Mouse (Mus musculus): ENCODE measurements around the gene Larp1b. TPM values are rescaled to one million over a fixed set of nuclear protein-coding genes. Genes with fewer than 3 reads are reported as not detected.

Gene Larp1b
- polyA plus RNA-seq, 1 experiment from 2014 or later, result 3.1 TPM

DNA sequence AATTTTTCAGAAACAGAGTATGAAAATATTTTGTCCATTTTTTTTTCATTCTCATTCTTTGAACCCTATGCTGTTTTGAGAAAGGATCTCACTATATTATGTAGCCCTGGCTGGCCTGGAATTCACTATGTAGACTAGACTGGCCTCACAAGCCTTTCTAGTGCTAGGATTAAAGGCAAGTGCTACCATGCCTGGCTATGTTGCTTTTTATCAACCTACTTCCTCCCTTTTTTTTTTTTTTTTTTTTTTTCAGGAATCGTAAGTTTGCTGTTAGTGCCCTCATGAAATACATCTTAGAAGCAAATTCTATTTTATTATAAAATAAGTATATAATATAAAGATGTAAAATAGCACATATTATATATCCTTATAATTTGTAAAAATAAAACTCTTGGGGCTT is 5.2 kb downstream of the Larp1b start:
- Histone ChIP-seq H3K27ac (ENCODE audit: low read length) (no peak overlapping the region), H3K9me3 (ENCODE audit: control insufficient read depth, low read length) (no peaks in the 10 kb centered on the region), H3K4me1 (replicated peaks; ENCODE audit: control insufficient read depth, insufficient read depth, low read length) (peaks cover 5% of the 10 kb centered on the region; the same call in 1 of the 2 replicates), H3K27me3 (ENCODE audit: control insufficient read depth, insufficient read depth, low read depth, low read length) (no peaks in the 10 kb centered on the region; the same call in 1 of the 2 replicates), H3K4me2 (ENCODE audit: low read depth, low read length) (no peak overlapping the region), H3K4me3 (ENCODE audit: low read length) (no peak overlapping the region), H3K36me3 (ENCODE audit: control insufficient read depth, insufficient read depth, low read length) (no peaks in the 10 kb centered on the region), H3K9ac (ENCODE audit: low read length) (no peak overlapping the region)
- 60% methylated on average over 1 of the region's 1 CpGs for WGBS
- ATAC-seq (ENCODE audit: low read depth), result no peak

DNA sequence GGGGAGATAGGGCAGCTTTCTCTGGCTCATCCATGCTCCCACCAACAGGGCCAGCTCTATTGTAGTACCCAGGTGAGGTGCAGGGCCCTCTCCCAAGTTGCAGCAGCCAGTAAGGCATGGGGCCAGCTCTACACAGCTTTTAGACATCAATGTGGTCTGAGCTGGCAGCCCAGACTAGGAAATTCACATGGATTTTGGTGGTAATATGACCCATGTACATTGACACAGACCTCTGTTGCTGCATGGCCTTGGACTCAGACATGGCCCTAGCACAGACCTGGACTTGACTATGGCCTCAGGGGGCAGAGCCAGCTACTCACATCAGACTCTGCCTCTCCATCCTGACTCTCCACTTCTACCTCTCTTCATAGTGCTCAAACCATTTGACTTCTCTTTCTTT is 9.2 kb downstream of the Larp1b start:
- ATAC-seq (ENCODE audit: low read depth), result no peak

DNA sequence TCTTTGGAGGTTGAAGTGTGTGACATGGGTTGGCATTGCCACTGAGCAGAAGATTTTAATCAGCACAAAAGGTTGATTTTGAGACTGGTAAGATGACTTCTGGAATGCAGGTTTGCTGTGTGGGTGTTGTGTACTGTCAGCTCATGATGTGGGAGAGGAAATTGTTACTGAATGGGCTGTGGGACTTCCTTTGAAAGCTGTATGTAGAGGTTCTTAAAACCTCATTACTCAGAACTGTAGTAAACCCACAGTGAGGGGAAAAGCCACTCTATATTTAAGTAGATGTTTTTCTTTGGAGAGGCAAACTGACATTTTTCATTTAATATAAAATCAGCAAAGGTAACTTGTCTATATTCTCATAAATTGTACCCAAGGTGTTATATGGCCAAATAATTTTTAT is 31.1 kb downstream of the Larp1b start:
- Histone ChIP-seq H3K27me3 (ENCODE audit: control insufficient read depth, insufficient read depth, low read depth, low read length) (no peaks in the 10 kb centered on the region), H3K4me1 (replicated peaks; ENCODE audit: control insufficient read depth, insufficient read depth, low read length) (no peaks in the 10 kb centered on the region), H3K36me3 (ENCODE audit: control insufficient read depth, insufficient read depth, low read length) (no peaks in the 10 kb centered on the region), H3K4me2 (ENCODE audit: low read depth, low read length) (no peak overlapping the region), H3K27ac (ENCODE audit: low read length) (no peak overlapping the region), H3K9ac (ENCODE audit: low read length) (no peak overlapping the region), H3K4me3 (ENCODE audit: low read length) (no peak overlapping the region), H3K9me3 (ENCODE audit: control insufficient read depth, low read length) (no peaks in the 10 kb centered on the region)
- no peak for ATAC-seq (ENCODE audit: low read depth)

More for the DNA sequence above, 9.2 kb downstream of the Larp1b start:
- no peak overlapping the region for H3K4me3 ChIP-seq (ENCODE audit: low read length)
- H3K9ac ChIP-seq (ENCODE audit: low read length), result no peak overlapping the region
- no peaks in the 10 kb centered on the region for H3K9me3 ChIP-seq (ENCODE audit: control insufficient read depth, low read length)
- no peaks in the 10 kb centered on the region for H3K4me1 ChIP-seq (replicated peaks; ENCODE audit: control insufficient read depth, insufficient read depth, low read length)
- H3K27me3 ChIP-seq (ENCODE audit: control insufficient read depth, insufficient read depth, low read depth, low read length), result no peaks in the 10 kb centered on the region
- no peak overlapping the region for H3K27ac ChIP-seq (ENCODE audit: low read length)
- no peak overlapping the region for H3K4me2 ChIP-seq (ENCODE audit: low read depth, low read length)
- no peaks in the 10 kb centered on the region for H3K36me3 ChIP-seq (ENCODE audit: control insufficient read depth, insufficient read depth, low read length)

DNA sequence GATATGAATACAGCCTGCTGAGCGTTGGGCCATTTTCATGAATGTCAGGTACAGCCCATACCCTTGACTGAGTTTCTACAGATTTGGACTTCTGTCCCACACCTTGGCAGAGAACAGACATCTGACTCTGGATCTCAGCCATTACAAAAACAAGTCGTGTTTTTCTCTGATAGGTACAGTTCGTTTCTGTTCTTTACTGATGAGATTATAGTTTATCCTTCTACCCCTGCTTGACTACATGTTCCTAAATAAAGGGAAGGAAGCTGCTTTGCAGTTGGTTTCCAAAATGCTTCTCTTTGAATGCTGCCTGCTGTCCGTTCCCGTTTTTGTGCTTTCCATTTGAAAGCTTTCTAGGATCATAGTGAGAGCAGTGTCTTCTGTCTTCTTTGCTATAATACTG is 37.9 kb downstream of the Larp1b start:
- Histone ChIP-seq H3K9ac (ENCODE audit: low read length) (no peak overlapping the region), H3K36me3 (ENCODE audit: control insufficient read depth, insufficient read depth, low read length) (no peaks in the 10 kb centered on the region), H3K4me3 (ENCODE audit: low read length) (no peak overlapping the region), H3K4me2 (ENCODE audit: low read depth, low read length) (no peak overlapping the region), H3K4me1 (replicated peaks; ENCODE audit: control insufficient read depth, insufficient read depth, low read length) (no peaks in the 10 kb centered on the region), H3K27ac (ENCODE audit: low read length) (no peak overlapping the region), H3K9me3 (ENCODE audit: control insufficient read depth, low read length) (no peaks in the 10 kb centered on the region), H3K27me3 (ENCODE audit: control insufficient read depth, insufficient read depth, low read depth, low read length) (no peaks in the 10 kb centered on the region)
- 74% methylated on average over 5 of the region's 5 CpGs for WGBS
- ATAC-seq (ENCODE audit: low read depth), result no peak

DNA sequence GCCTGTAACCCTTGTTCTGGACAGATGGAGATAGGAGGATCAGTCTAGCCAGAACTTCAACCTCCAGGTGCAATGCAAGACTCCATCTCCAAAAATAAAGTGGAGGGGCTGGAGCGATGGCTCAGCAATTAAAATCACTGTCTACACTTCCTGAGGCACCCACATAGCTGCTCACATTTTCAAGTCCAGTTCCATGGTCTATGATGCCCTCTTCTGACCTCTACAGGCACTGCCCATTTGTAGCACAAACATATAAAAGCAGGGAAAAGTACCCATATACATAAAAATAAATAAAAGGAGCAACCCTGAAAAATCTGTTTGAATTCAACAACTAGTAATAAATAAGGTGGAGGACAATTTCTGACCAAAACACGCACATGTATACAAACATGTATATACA is 39.1 kb downstream of the Larp1b start:
- Histone ChIP-seq H3K4me2 (ENCODE audit: low read depth, low read length) (no peak overlapping the region), H3K27ac (ENCODE audit: low read length) (no peak overlapping the region), H3K4me1 (replicated peaks; ENCODE audit: control insufficient read depth, insufficient read depth, low read length) (no peaks in the 10 kb centered on the region), H3K9ac (ENCODE audit: low read length) (no peak overlapping the region), H3K36me3 (ENCODE audit: control insufficient read depth, insufficient read depth, low read length) (no peaks in the 10 kb centered on the region), H3K9me3 (ENCODE audit: control insufficient read depth, low read length) (no peaks in the 10 kb centered on the region), H3K27me3 (ENCODE audit: control insufficient read depth, insufficient read depth, low read depth, low read length) (no peaks in the 10 kb centered on the region), H3K4me3 (ENCODE audit: low read length) (no peak overlapping the region)
- 75% methylated on average over 2 of the region's 2 CpGs for WGBS
- ATAC-seq (ENCODE audit: low read depth), result no peak

DNA sequence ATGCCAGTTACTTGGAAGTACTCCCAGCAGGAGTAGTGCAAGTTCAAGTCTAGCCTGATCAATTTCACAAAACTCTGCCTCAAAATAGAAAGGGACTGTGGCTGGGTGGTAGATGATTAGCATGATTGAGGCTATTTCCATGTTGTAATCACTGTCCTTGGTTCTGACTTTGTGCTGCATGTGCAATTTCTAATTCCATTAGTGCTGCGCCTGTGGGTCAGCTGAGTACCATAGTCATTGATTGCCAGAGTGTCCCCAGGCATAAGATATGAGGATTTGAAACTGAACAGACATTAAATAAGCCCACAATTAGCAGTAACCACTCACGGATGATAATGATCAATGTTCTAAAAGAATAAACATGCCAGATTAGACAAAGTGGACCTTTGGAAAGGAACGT is 41.9 kb downstream of the Larp1b start:
- Histone ChIP-seq H3K4me1 (replicated peaks; ENCODE audit: control insufficient read depth, insufficient read depth, low read length) (no peaks in the 10 kb centered on the region), H3K4me3 (ENCODE audit: low read length) (no peak overlapping the region), H3K4me2 (ENCODE audit: low read depth, low read length) (no peak overlapping the region), H3K36me3 (ENCODE audit: control insufficient read depth, insufficient read depth, low read length) (no peaks in the 10 kb centered on the region), H3K9ac (ENCODE audit: low read length) (no peak overlapping the region), H3K9me3 (ENCODE audit: control insufficient read depth, low read length) (no peaks in the 10 kb centered on the region), H3K27me3 (ENCODE audit: control insufficient read depth, insufficient read depth, low read depth, low read length) (no peaks in the 10 kb centered on the region), H3K27ac (ENCODE audit: low read length) (no peak overlapping the region)
- ATAC-seq (ENCODE audit: low read depth), result no peak
- WGBS, result 42% methylated on average over 3 of the region's 3 CpGs

DNA sequence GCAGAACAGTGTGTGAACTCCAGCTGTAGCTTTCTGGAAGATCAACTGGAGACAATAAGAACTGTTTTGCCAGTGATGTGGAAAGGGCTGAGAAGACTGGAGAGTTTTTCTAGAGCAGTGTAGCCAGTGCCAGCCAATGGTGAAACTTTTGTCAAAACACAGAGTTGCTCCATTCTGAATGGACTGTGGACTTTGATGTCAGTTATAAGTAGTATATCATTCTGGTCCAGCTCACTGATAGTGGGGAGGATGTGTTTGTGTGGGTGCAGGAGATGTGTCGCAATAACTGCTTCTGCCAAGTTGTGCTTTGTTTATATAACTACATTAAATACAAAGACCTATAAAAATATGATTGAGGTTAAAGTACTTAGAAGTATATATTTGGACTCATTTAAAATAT is 45.5 kb downstream of the Larp1b start:
- no peaks in the 10 kb centered on the region for H3K4me1 ChIP-seq (replicated peaks; ENCODE audit: control insufficient read depth, insufficient read depth, low read length)
- WGBS, result 41% methylated on average over 1 of the region's 1 CpGs
- no peak for ATAC-seq (ENCODE audit: low read depth)
- no peak overlapping the region for H3K4me2 ChIP-seq (ENCODE audit: low read depth, low read length)
- no peak overlapping the region for H3K27ac ChIP-seq (ENCODE audit: low read length)
- no peaks in the 10 kb centered on the region for H3K36me3 ChIP-seq (ENCODE audit: control insufficient read depth, insufficient read depth, low read length)
- no peaks in the 10 kb centered on the region for H3K27me3 ChIP-seq (ENCODE audit: control insufficient read depth, insufficient read depth, low read depth, low read length)
- H3K9me3 ChIP-seq (ENCODE audit: control insufficient read depth, low read length), result no peaks in the 10 kb centered on the region
- no peak overlapping the region for H3K9ac ChIP-seq (ENCODE audit: low read length)
- no peak overlapping the region for H3K4me3 ChIP-seq (ENCODE audit: low read length)

DNA sequence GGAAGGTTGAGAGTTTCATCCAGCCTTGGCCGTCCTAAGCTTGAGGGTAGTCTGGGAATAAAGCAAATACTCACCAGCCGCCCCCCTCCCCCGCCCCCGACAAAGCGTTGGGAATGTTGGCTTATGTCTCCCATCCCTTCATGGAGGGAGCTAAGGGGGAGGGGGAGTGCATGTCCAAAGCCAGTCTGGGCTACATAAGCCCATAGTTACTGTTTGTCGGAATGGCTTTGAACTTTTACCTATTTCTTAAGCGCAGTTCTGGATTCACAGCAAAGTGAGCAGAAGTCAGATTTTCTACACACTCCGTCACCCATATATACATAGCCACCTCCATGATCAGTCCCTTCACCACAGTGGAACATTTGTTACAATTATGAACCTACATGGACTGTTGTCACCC is 59.7 kb downstream of the Larp1b start:
- 57% methylated on average over 8 of the region's 8 CpGs for WGBS
- no peak for ATAC-seq (ENCODE audit: low read depth)
- H3K4me1 ChIP-seq (replicated peaks; ENCODE audit: control insufficient read depth, insufficient read depth, low read length), result no peaks in the 10 kb centered on the region
- H3K27ac ChIP-seq (ENCODE audit: low read length), result no peak overlapping the region
- no peak overlapping the region for H3K9ac ChIP-seq (ENCODE audit: low read length)
- H3K4me3 ChIP-seq (ENCODE audit: low read length), result no peak overlapping the region
- no peaks in the 10 kb centered on the region for H3K36me3 ChIP-seq (ENCODE audit: control insufficient read depth, insufficient read depth, low read length)
- no peak overlapping the region for H3K4me2 ChIP-seq (ENCODE audit: low read depth, low read length)
- H3K27me3 ChIP-seq (ENCODE audit: control insufficient read depth, insufficient read depth, low read depth, low read length), result no peaks in the 10 kb centered on the region
- H3K9me3 ChIP-seq (ENCODE audit: control insufficient read depth, low read length), result no peaks in the 10 kb centered on the region

DNA sequence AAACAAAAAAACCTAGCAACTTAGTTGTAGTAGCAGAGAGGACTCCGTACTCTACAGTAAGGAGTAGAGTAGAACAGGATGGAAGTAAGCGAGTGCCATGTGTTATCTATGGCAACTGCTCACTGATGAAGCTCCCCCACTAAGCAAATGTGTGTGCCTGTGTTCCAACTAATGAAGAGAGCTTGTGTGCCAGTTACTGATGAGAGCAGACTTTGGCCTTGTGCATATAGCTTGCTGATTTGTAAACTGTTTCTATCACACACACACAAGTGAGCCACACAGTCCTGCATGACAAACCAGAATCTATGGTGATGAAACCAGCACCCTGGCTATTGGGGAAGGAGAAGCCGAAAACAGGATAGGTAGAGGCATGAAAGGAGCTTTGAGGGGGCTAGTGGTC is 60.4 kb downstream of the Larp1b start:
- no peaks in the 10 kb centered on the region for H3K9me3 ChIP-seq (ENCODE audit: control insufficient read depth, low read length)
- H3K9ac ChIP-seq (ENCODE audit: low read length), result no peak overlapping the region
- no peak for ATAC-seq (ENCODE audit: low read depth)
- H3K4me2 ChIP-seq (ENCODE audit: low read depth, low read length), result no peak overlapping the region
- WGBS, result 88% methylated on average over 3 of the region's 3 CpGs
- H3K27ac ChIP-seq (ENCODE audit: low read length), result no peak overlapping the region
- H3K4me3 ChIP-seq (ENCODE audit: low read length), result no peak overlapping the region
- no peaks in the 10 kb centered on the region for H3K27me3 ChIP-seq (ENCODE audit: control insufficient read depth, insufficient read depth, low read depth, low read length)
- H3K4me1 ChIP-seq (replicated peaks; ENCODE audit: control insufficient read depth, insufficient read depth, low read length), result no peaks in the 10 kb centered on the region
- no peaks in the 10 kb centered on the region for H3K36me3 ChIP-seq (ENCODE audit: control insufficient read depth, insufficient read depth, low read length)

DNA sequence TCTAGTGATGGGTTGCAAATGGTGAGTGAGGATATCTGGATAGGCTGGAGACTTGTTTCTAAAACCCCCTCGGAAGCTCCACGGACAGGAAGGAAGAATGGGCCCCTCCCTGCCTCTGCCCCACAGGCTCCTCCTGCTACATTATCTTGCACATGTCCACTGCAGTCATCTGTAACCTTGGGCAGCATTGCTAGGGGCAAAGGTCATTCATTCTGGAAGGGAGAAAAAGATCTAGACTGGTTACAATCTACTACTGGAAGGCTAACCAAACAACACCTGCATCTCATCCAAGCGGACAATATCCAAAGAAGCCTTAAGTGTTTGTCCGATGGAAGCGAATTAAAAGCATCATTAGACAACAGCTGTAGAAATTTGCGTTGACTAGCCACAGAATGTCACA is 61.1 kb downstream of the Larp1b start:
- no peak for ATAC-seq (ENCODE audit: low read depth)
- no peak overlapping the region for H3K4me3 ChIP-seq (ENCODE audit: low read length)
- H3K27me3 ChIP-seq (ENCODE audit: control insufficient read depth, insufficient read depth, low read depth, low read length), result no peaks in the 10 kb centered on the region
- H3K4me1 ChIP-seq (replicated peaks; ENCODE audit: control insufficient read depth, insufficient read depth, low read length), result no peaks in the 10 kb centered on the region
- no peak overlapping the region for H3K27ac ChIP-seq (ENCODE audit: low read length)
- H3K9ac ChIP-seq (ENCODE audit: low read length), result no peak overlapping the region
- H3K9me3 ChIP-seq (ENCODE audit: control insufficient read depth, low read length), result no peaks in the 10 kb centered on the region
- H3K4me2 ChIP-seq (ENCODE audit: low read depth, low read length), result no peak overlapping the region
- no peaks in the 10 kb centered on the region for H3K36me3 ChIP-seq (ENCODE audit: control insufficient read depth, insufficient read depth, low read length)
- WGBS, result 66% methylated on average over 6 of the region's 6 CpGs

All from lung, embryonic 16.5 days (tissue).